Mouse (Mus musculus) right cerebral cortex, postnatal 10 days (tissue): Measurements from ENCODE around the gene Mtrf1l.

Experiments used
- DNase-seq, 2 experiments: peaks; one replicate each; pipeline ENCODE4 v3.0.0; 2021; ENCODE audit warnings: low spot score in 2 of 2

The Mtrf1l gene

DNA sequence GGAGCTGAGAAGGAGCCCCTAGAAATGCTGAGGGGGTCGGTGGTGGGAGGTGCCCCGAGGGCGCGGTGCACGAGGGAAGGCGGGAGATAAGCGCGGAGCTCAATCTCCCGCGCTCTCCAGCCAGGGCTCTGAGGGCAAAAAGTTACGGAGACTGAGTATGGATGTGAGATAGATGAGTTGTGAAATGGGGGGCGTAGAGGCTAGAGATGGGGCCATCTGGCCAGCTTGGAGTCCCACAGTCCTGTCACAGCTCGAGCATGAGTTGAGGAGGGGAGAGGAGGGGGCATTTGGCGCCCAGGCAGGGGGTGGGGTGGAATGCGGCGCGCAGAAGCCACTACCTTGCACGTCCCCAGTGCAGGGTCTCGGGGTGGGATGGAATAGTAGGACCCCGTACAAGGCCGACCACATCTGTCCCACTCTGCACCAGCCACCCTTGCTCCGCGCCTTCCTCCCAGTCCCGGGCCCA lies 19.0 kb downstream of the Mtrf1l start:
- peak in 1 of 2 experiments; percentile 29 for DNase-seq

DNA sequence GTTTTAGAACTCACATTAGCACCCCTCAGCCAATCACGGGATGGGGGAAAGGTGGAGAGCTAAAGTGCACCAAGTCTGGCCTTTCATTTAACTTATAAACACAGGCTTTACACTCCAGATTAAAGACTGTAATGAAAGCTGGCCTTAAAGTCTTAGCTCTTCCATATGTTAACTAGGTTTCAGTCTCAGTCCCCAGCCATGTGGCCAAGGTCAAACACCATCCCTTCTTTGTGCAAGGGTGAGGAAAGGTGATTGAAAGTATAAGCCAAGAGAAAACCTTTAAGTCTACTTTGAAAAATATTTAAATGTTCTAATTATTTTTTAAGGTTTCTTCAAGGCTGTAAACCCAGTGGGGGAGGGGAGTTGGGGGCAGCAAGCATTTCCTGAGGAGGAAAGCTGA lies 20.0 kb downstream of the Mtrf1l start:
- DNase-seq, result no peak

DNA sequence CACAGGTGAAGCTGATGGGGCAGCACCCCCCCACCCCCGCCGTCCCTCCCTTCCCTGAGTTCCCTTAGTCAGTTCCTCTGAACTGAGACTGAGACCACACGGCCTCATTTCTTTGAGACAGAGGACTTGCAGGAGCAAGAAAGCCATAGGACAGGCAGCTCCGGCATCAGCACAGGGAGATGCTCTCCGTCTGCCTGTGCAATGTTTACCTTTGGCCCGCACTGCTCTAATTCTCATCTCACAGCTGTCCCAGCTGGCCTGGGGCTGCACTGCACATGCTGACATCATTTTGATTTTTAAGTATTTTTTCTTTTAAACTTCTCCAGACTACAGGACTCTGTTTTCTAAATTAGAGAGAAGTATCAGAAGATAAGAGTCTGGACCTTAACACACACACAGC lies 20.8 kb downstream of the Mtrf1l start:
- DNase-seq, result no peak

DNA sequence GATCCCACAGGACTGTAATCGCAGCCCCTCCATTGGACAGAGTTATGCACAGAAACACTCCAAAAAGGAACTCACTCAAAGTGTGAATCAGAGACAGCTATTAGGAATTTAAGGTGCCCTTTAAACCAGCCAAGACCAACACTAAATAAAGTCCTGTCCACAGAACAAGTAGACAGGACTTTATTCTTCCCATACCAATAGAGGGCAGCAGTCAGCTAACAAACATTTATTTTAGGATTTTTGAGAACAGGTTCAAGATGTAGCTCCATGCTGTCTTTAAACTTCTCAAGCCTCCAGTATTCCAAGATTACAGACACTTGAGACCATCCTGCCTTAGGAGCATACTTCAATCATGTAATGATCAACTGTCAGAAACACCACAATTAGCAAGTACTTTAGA lies 23.2 kb downstream of the Mtrf1l start:
- DNase-seq, result no peak

DNA sequence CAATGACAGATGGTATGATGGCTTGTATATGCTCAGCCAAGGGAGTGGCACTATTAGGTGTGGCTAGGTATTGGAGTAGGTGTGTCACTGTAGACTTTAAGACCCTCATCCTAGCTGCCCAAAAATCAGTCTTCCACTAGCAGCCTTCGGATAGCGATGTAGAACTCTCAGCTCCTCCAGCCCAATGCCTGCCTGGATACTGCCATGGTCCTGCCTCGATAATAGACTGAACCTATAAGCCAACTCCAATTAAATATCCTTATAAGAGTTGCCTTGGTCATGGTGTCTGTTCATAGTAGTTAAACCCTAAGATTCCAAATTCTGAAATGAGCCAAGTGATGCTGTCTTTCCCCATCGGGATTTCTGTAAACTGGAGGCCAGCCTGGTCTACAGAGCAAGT lies 25.6 kb downstream of the Mtrf1l start:
- DNase-seq, result no peak

DNA sequence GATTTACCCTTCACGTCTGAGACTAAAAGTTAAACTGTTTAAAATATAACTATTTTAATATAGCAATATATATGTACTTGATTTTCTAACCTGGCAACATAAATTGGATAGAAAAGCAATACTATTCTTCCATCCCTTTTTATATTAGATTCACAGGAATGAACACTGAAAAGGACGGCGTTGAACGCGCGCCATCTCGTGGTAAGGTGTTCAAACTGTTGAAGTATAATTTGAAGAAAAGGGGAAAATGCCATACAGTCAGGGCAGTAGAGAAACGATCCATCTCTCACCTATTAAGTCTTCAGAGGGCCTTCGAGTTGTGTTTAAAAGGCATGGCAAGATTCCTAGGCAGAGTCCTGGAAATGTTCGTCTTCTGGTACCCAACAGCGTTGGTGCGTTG lies 33.1 kb downstream of the Mtrf1l start:
- DNase-seq, result peak; percentile 67 to 84

DNA sequence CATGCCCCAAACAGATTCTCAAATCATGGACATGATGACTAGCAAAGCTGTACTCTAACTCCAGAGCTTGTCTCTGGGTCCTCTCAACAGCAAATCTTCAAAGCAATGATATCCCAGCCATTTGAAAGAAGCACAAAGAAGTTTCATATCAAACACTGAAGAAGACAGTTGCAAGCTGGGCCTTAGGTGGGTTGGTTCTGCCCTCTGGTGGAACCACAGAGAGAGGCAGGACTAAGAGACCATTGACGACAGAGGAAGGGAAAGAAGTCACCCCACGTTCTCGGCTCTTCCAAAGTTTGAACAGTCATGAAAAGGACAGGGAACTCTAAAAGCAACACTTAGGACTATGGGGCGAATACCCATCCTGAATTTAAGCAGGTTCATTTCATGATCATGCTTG lies 36.8 kb downstream of the Mtrf1l start:
- no peak for DNase-seq
